Mouse (Mus musculus): Measurements from ENCODE around the gene Gm47283. TPM values are rescaled to one million over a fixed set of nuclear protein-coding genes. Genes with fewer than 3 reads are reported as not detected.

Gm47283 gene
- polyA plus RNA-seq (2012; rRNA removed; ENCODE audit: low replicate concordance): not detected in 2 replicates

DNA sequence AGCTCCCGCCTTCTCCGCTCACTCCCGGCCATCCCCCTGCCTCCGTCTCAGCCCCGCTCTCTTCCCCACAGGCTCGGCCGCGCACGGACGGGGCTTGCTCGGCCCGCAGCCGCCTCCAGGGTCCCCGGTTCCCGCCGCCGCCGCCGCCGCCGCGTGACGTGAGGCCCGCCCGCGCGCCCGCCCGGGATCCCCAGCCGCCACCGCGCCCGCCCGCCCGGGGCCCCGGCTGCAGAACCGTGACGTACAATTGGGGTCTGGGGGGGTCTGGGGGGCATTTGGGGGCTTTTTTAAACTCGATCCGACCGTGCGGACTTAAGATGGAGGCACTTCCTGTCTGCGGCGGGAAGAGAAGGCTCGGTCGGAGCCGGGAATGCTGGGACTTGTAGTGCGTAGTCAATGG is at the start of gene Gm47283:
Gm47283 (plus strand) TSS at position 301 of the 400 bp plus-strand sequence.

DNA sequence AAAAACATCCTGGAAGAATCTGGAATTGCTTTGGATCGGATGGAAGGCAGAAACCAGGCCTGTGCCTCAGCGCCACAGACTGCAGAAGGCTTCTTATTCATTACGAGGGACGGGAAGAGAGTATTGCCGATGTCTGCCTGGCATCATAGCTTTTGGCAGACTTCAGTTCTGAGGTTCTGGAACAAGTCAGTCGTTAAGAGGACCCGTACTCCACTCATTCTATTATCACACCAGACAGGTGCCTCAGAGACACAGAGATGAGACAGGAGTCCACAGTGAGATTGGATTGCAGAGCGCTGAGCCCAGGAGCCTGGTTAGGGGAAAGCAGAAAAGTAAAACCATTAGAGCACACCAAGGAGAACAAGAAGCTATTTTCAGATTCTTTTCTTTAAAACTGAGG is 29.8 kb upstream of the Gm47283 start, which contains the start of gene Gm21860:
Gm21860 (minus strand) TSS at position 101 of the 400 bp plus-strand sequence.

DNA sequence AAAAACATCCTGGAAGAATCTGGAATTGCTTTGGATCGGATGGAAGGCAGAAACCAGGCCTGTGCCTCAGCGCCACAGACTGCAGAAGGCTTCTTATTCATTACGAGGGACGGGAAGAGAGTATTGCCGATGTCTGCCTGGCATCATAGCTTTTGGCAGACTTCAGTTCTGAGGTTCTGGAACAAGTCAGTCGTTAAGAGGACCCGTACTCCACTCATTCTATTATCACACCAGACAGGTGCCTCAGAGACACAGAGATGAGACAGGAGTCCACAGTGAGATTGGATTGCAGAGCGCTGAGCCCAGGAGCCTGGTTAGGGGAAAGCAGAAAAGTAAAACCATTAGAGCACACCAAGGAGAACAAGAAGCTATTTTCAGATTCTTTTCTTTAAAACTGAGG is 54.5 kb downstream of the Gm47283 start, which contains the start of gene Gm21748:
Gm21748 (minus strand) TSS at position 101 of the 400 bp plus-strand sequence.

Other genes with a start within 250 kb of the Gm47283 start
- gene Gm21860, start 29.9 kb upstream of the Gm47283 start, polyA plus RNA-seq (2012; rRNA removed; ENCODE audit: low replicate concordance): not detected in 2 replicates
- not detected in 2 replicates for gene Gm21748, start 54.4 kb downstream of the Gm47283 start, polyA plus RNA-seq (2012; rRNA removed; ENCODE audit: low replicate concordance)